Mouse (Mus musculus) CH12.LX (cell line): ENCODE data around the gene Plxnb2. TPM values are rescaled to one million over a fixed set of nuclear protein-coding genes. Genes with fewer than 3 reads are reported as not detected.

Source experiments
- DNase-seq: peaks from one replicate; pipeline ENCODE4 v3.0.0-alpha.2; 2013; ENCODE audit errors: extremely low read depth
- H3K27ac ChIP-seq: 2 replicates; pipeline ENCODE4 v1.5.1; 2012; ENCODE audit warnings: low read depth, mild to moderate bottlenecking, control low read depth, moderate library complexity; ENCODE audit not compliant: insufficient read depth
- H3K27me3 ChIP-seq: replicated peaks from 2 replicates; pipeline ENCODE3; 2012; ENCODE audit warnings: inconsistent platforms
- H3K36me3 ChIP-seq, 2 experiments: replicated peaks in 1 of 2; 2 replicates each; pipeline versions ENCODE3 to v1.6.1; 2012; ENCODE audit warnings: inconsistent platforms in 1 of 2, low read length in 1 of 2, mild to moderate bottlenecking in 1 of 2, mixed read lengths in 1 of 2, moderate library complexity in 1 of 2; ENCODE audit not compliant: control insufficient read depth in 1 of 2, insufficient read depth in 1 of 2
- H3K4me1 ChIP-seq, 2 experiments: 2 replicates each; pipeline ENCODE4 v1.6.1; 2012; ENCODE audit warnings: inconsistent platforms in 1 of 2, moderate library complexity in 1 of 2; ENCODE audit not compliant: insufficient read depth in 2 of 2, control insufficient read depth in 1 of 2
- H3K4me2 ChIP-seq: 2 replicates; pipeline ENCODE4 v1.6.1; 2012; ENCODE audit warnings: low read depth, mild to moderate bottlenecking, control low read depth; ENCODE audit not compliant: poor library complexity, insufficient read depth, severe bottlenecking
- H3K4me3 ChIP-seq, 3 experiments: fragments of 150-350 bp in 1 of 3; sonication (generic) in 1 of 3; replicated peaks in 1 of 3; 2 replicates each; pipeline versions ENCODE3 to v1.5.1; 2011 to 2012; ENCODE audit warnings: low read depth in 2 of 3, low read length in 2 of 3, mild to moderate bottlenecking in 2 of 3, moderate library complexity in 2 of 3, control low read depth in 1 of 3, improper control_type of control experiment in 1 of 3, inconsistent platforms in 1 of 3, mixed read lengths in 1 of 3; ENCODE audit not compliant: poor library complexity in 1 of 3
- H3K79me2 ChIP-seq: replicated peaks from 2 replicates; pipeline ENCODE4 v1.6.1; 2012; ENCODE audit warnings: mild to moderate bottlenecking, moderate library complexity; ENCODE audit not compliant: control insufficient read depth, poor library complexity, insufficient read depth, severe bottlenecking; ENCODE audit errors: extremely low read depth
- H3K9ac ChIP-seq: 2 replicates; pipeline ENCODE4 v1.6.1; 2012; ENCODE audit warnings: low read depth, mild to moderate bottlenecking, control low read depth, moderate library complexity; ENCODE audit not compliant: insufficient read depth
- H3K9me3 ChIP-seq: replicated peaks from 2 replicates; pipeline ENCODE3; 2012; ENCODE audit warnings: low read length, inconsistent platforms, mixed read lengths
- BHLHE40 ChIP-seq: IDR thresholded peaks from 2 replicates; pipeline ENCODE4 v1.6.1; 2011; ENCODE audit warnings: mild to moderate bottlenecking, low read depth, low read length, improper control_type of control experiment
- CHD2 ChIP-seq: IDR thresholded peaks from 2 replicates; pipeline ENCODE4 v1.6.1; 2011; ENCODE audit warnings: low read length, improper control_type of control experiment
- ELF1 ChIP-seq: IDR thresholded peaks from 2 replicates; pipeline ENCODE4 v1.6.1; 2014; ENCODE audit warnings: low read depth, mild to moderate bottlenecking, inconsistent platforms, low read length, improper control_type of control experiment
- IRF4 ChIP-seq: IDR thresholded peaks from 2 replicates; pipeline ENCODE4 v1.6.1; 2014; ENCODE audit warnings: low read depth, mild to moderate bottlenecking, inconsistent platforms, low read length, improper control_type of control experiment
- JUN ChIP-seq: IDR thresholded peaks from 2 replicates; pipeline ENCODE4 v1.6.1; 2011; ENCODE audit warnings: low read depth, mild to moderate bottlenecking, low read length, improper control_type of control experiment, moderate library complexity; ENCODE audit not compliant: insufficient read depth
- JUND ChIP-seq: conservative IDR thresholded peaks from 2 replicates; pipeline ENCODE4 v1.6.1; 2011; ENCODE audit warnings: low read depth, low read length, improper control_type of control experiment
- MAZ ChIP-seq: IDR thresholded peaks from 2 replicates; pipeline ENCODE4 v1.6.1; 2012; ENCODE audit warnings: low read depth, mild to moderate bottlenecking, inconsistent platforms, low read length, improper control_type of control experiment, moderate library complexity
- MEF2A ChIP-seq: IDR thresholded peaks from 2 replicates; pipeline ENCODE4 v1.6.1; 2014; ENCODE audit warnings: low read depth, mild to moderate bottlenecking, inconsistent platforms, low read length, improper control_type of control experiment, borderline replicate concordance
- MXI1 ChIP-seq: IDR thresholded peaks from 2 replicates; pipeline ENCODE4 v1.6.1; 2011; ENCODE audit warnings: mild to moderate bottlenecking, low read depth, low read length, improper control_type of control experiment
- NELFE ChIP-seq: IDR thresholded peaks from 2 replicates; pipeline ENCODE4 v1.6.1; 2011; ENCODE audit warnings: low read depth, low read length, improper control_type of control experiment
- POLR2A ChIP-seq: IDR thresholded peaks from 2 replicates; pipeline ENCODE4 v1.6.1; 2011; ENCODE audit warnings: low read depth, mild to moderate bottlenecking, improper control_type of control experiment, low read length
- RAD21 ChIP-seq: IDR thresholded peaks from 2 replicates; pipeline ENCODE4 v1.6.1; 2011; ENCODE audit warnings: low read depth, mild to moderate bottlenecking, low read length, improper control_type of control experiment, moderate library complexity
- SIN3A ChIP-seq: IDR thresholded peaks from 2 replicates; pipeline ENCODE4 v1.6.1; 2012; ENCODE audit warnings: low read length, improper control_type of control experiment, inconsistent platforms
- TCF12 ChIP-seq: IDR thresholded peaks from 2 replicates; pipeline ENCODE4 v1.6.1; 2014; ENCODE audit warnings: low read depth, mild to moderate bottlenecking, inconsistent platforms, low read length, improper control_type of control experiment
- USF2 ChIP-seq: conservative IDR thresholded peaks from 2 replicates; pipeline ENCODE4 v1.6.1; 2011; ENCODE audit warnings: low read depth, low read length, improper control_type of control experiment
- ZNF384 ChIP-seq: IDR thresholded peaks from 2 replicates; pipeline ENCODE4 v1.6.1; 2012; ENCODE audit warnings: low read depth, low read length, improper control_type of control experiment, inconsistent platforms
- dilution Hi-C: fragments of 300-500 bp; cut with MboI; formaldehyde crosslinking; loops from 2 replicates; pipeline ENCODE4 v1.14.3; 2020; ENCODE audit warnings: low sequenced_read_pairs; ENCODE audit not compliant: extremely low pct_unique_long_range_greater_than_20kb, extremely low pct_ligation_motif_present
- in situ Hi-C: fragments of 300-500 bp; cut with MboI; formaldehyde crosslinking; loops from 3 replicates; pipeline ENCODE4 v1.14.3; 2019; ENCODE audit warnings: low sequenced_read_pairs, low pct_ligation_motif_present, low pct_unique_long_range_greater_than_20kb, mixed read lengths
- polyA plus RNA-seq: library from polyadenylated mRNA; unstranded; fragments of >175 nt; gene quantifications from 2 replicates; pipeline ENCODE4 v1.2.1, GENCODE M21; 2012; ENCODE audit warnings: low read depth; ENCODE audit not compliant: insufficient read length
- total RNA-seq, 2 experiments: library from RNA; depleted of rRNA; stranded (reverse); fragments of 300-350 nt in 1 of 2; fragments of >200 nt in 1 of 2; gene quantifications; 2 replicates each; pipeline ENCODE4 v1.2.3; 2012 to 2014

Gene Plxnb2
- total and polyA plus RNA-seq, 3 experiments: 2.9 to 51.5 (median 4.5) TPM

DNA sequence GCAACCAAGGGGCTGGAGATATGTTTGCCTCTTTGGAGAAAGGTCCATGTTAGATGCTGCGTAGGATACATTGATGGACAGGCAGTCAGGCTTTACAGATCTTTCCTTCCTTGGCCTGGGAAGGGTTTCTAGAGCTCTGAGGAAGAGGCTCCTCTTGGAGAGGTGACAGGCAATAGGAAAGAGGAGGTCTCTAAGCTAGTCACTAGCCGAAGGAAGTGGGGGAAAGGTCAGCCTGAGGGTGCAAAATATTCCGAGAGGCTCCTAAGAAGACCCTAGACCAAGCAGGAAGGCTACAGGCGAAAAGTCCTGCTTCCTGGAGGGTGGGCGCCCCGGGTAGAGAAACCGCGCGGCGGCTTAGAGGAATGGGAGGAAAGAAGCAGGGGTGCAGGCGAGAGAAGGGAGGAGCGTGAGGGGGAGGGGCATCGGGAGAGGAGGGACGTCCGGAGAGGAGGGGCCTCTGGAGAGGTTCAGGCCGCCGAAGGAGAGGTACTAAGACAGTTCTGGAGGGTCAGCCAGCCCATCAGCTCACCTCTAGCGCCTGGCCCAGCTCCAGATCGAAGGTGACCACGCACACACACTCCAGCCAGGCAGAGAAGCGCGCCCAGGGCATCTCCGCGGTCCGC, 15.2 kb upstream of the Plxnb2 start:
- Histone ChIP-seq H3K27ac (peak overlapping the region; percentile 93), H3K4me2 (peak overlapping the region; percentile 83), H3K4me1 (peaks cover 3 to 16% of the 10 kb centered on the region in 2 experiments), H3K9me3 (no peaks in the 10 kb centered on the region), H3K36me3 (peaks cover 0 to 22% of the 10 kb centered on the region in 2 experiments), H3K9ac (peak overlapping the region; percentile 99), H3K27me3 (no peaks in the 10 kb centered on the region), H3K79me2 (no peaks in the 10 kb centered on the region), H3K4me3 (peak overlapping the region; percentile 88 to 98 (median 95))
- TF ChIP-seq ZNF384: no peak
- peak; percentile 92 for TF ChIP-seq NELFE
- TF ChIP-seq JUN: no peak
- TF ChIP-seq POLR2A: peak; percentile 94
- no peak for TF ChIP-seq USF2
- no peak for TF ChIP-seq MEF2A
- peak; percentile 45; the same call in 1 of the 2 replicates for TF ChIP-seq MAZ
- TF ChIP-seq ELF1: peak; percentile 20; the same call in 1 of the 2 replicates
- in situ Hi-C loops: no loop called here
- dilution Hi-C loops: no loop called here
- DNase-seq: peak; percentile 85

DNA sequence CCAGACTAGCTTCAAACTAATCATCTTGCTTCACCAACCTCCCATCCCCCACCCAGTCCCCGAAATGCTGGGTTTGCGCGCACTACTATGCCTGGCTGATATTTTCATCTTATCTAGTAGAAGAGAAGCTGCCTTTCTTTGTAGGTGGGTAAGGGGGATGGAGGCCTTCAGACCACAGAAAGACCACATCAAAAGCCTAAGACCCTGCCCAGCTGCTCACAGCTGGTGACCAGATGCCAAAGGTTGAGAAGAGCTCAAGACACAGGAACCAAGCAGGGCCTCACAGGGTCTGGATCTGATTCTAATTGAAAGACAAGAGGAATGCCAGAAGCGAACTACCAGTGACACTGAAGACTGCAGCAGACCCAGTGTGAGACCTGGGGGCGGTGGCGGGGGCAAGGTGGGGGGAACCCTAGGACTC, 14.7 kb upstream of the Plxnb2 start:
- no peak for DNase-seq
- H3K9ac ChIP-seq: peak overlapping the region; percentile 99
- H3K79me2 ChIP-seq: no peaks in the 10 kb centered on the region
- peaks cover 0 to 28% of the 10 kb centered on the region in 2 experiments for H3K36me3 ChIP-seq
- peak overlapping the region; percentile 88 to 98 (median 95) for H3K4me3 ChIP-seq
- peaks cover 3 to 16% of the 10 kb centered on the region in 2 experiments for H3K4me1 ChIP-seq
- no peaks in the 10 kb centered on the region for H3K9me3 ChIP-seq
- in situ Hi-C loops (no loop called here), dilution Hi-C loops (no loop called here)
- no peaks in the 10 kb centered on the region for H3K27me3 ChIP-seq
- H3K27ac ChIP-seq: no peak overlapping the region
- H3K4me2 ChIP-seq: peak overlapping the region; percentile 83
- TF ChIP-seq TCF12: 0 out of 2 replicates have a peak, but pooled peaks have one; percentile 49
- TF ChIP-seq MXI1: peak; percentile 16; the same call in 1 of the 2 replicates
- 0 out of 2 replicates have a peak, but pooled peaks have one; percentile 11 for TF ChIP-seq IRF4
- no peak for TF ChIP-seq RAD21
- peak; percentile 21; the same call in 1 of the 2 replicates for TF ChIP-seq BHLHE40
- TF ChIP-seq SIN3A: 0 out of 2 replicates have a peak, but pooled peaks have one; percentile 16
- TF ChIP-seq JUND: no peak
- TF ChIP-seq CHD2: peak; percentile 82
